Mouse (Mus musculus) natural killer cell, adult 2 months (primary cell): ENCODE measurements around the gene Gm20696.

ENCODE experiments used
- DNase-seq, 2 experiments: peaks; one replicate each; pipeline ENCODE4 v3.0.0; 2022; ENCODE audit warnings: low spot score in 2 of 2

Gm20696 gene

GRCm38 (mm10) chr6:99289220-99289619 lies 377.4 kb downstream of the Gm20696 start:
- no peak for DNase-seq

- no peak for DNase-seq
Observed at GRCm38 (mm10) chr6:99285026-99285425, 381.6 kb downstream of the Gm20696 start.

GRCm38 (mm10) chr6:99284019-99284418 lies 382.6 kb downstream of the Gm20696 start:
- DNase-seq = no peak

GRCm38 (mm10) chr6:99282866-99283657 lies 383.5 kb downstream of the Gm20696 start:
- peak; percentile 80 to 86 for DNase-seq

- DNase-seq = no peak
Observed at GRCm38 (mm10) chr6:99281433-99281832, 385.2 kb downstream of the Gm20696 start.

GRCm38 (mm10) chr6:99280619-99281018 lies 386.0 kb downstream of the Gm20696 start:
- DNase-seq = no peak

- no peak for DNase-seq
Observed at GRCm38 (mm10) chr6:99277251-99277650, 389.3 kb downstream of the Gm20696 start.

- no peak for DNase-seq
Observed at GRCm38 (mm10) chr6:99276297-99276653, 390.3 kb downstream of the Gm20696 start.

- DNase-seq = peak; percentile 48 to 55
Observed at GRCm38 (mm10) chr6:99275381-99276296, 391.0 kb downstream of the Gm20696 start.

- DNase-seq = peak; percentile 82
Observed at GRCm38 (mm10) chr6:99274667-99275066, 391.9 kb downstream of the Gm20696 start.

GRCm38 (mm10) chr6:99274222-99274621 lies 392.4 kb downstream of the Gm20696 start:
- no peak for DNase-seq

GRCm38 (mm10) chr6:99273177-99273576 lies 393.4 kb downstream of the Gm20696 start:
- no peak for DNase-seq

GRCm38 (mm10) chr6:99272174-99272573 lies 394.4 kb downstream of the Gm20696 start:
- no peak for DNase-seq

GRCm38 (mm10) chr6:99271741-99272140 lies 394.9 kb downstream of the Gm20696 start:
- DNase-seq = no peak

- no peak for DNase-seq
Observed at GRCm38 (mm10) chr6:99269921-99270320, 396.7 kb downstream of the Gm20696 start.

- no peak for DNase-seq
Observed at GRCm38 (mm10) chr6:99268171-99269061, 398.2 kb downstream of the Gm20696 start.

- DNase-seq = peak; percentile 64 to 66
Observed at GRCm38 (mm10) chr6:99265945-99266656, 400.5 kb downstream of the Gm20696 start.

- DNase-seq = no peak
Observed at GRCm38 (mm10) chr6:99265173-99265572, 401.4 kb downstream of the Gm20696 start.

- peak; percentile 53 to 59 for DNase-seq
Observed at GRCm38 (mm10) chr6:99264192-99265093, 402.2 kb downstream of the Gm20696 start.

- DNase-seq = no peak
Observed at GRCm38 (mm10) chr6:99263886-99264185, 402.8 kb downstream of the Gm20696 start.
